Mouse (Mus musculus): ENCODE data around the gene Rps15. TPM values are rescaled to one million over a fixed set of nuclear protein-coding genes. Genes with fewer than 3 reads are reported as not detected.
"Not testable (repeated sequence)": the region's sequence is repeated elsewhere in the genome, so short reads cannot be mapped to it uniquely, and the experiment has no call there.

Rps15 gene
- polyA plus RNA-seq (2014; fragmentation: Nextera tagmentation; extraction: Ambion mirVana) = 858 and 895 TPM in 2 replicates

DNA sequence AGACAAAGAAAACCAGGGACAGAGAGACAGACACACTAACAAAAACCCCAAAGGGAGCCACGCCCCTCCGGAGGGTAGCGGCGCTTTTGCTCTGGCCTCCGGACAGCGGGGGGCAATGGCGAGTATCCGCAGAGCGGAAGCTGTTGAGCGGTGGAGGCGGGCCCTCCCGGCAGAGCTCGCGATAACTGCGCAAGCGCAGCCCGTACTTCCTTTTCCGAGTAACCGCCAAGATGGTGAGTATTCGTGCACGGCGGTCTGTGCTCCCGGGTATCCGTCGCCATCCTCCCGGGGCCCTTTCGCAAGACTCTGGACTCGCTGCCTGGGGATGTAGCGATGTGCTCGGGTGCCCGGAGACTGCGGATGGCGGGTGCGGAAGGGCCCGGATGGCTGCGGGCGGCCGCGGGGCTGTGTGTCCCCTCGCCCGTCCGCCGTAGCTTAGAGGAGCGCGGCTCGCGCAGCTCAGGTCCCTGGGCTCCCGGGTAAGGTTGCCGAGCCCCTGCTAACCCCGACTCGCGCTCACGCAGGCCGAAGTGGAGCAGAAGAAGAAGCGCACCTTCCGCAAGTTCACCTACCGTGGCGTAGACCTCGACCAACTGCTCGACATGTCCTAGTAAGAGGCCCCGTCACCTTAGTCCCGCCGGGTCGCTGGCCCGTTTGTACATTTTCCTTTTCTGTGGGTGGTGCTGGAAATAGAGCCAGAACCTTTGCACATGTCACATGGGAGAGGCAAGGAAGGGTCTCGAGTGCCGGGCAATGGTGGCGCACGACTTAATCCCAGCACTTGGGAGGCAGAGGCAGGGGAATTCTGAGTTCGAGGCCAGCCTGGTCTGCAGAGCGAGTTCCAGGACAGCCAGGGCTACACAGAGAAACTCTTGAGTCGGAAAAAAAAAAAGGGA is at the start of gene Rps15:
Gene Rps15, plus strand, starts transcription at position 203 of the 896 bp plus-strand sequence.
- Histone ChIP-seq H3K4me2 (ENCODE audit: low read depth, low read length, severe bottlenecking) (peak within 1 kb of the TSS; percentile 100), H3K4me1 (replicated peaks; ENCODE audit: control insufficient read depth, insufficient read depth, low read length) (peaks cover 21% of the 10 kb centered on the region), H3K27ac (ENCODE audit: low read depth, low read length) (peak within 1 kb of the TSS; percentile 86), H3K9ac (ENCODE audit: low read length) (peak within 1 kb of the TSS; percentile 99), H3K27me3 (ENCODE audit: control insufficient read depth, insufficient read depth, low read length) (0 out of 2 replicates have a peak, but pooled peaks cover under 1% of the 10 kb centered on the region), H3K36me3 (ENCODE audit: control insufficient read depth, insufficient read depth, low read length) (peaks cover 11% of the 10 kb centered on the region), H3K9me3 (ENCODE audit: control insufficient read depth, low read length) (no peaks in the 10 kb centered on the region), H3K4me3 (ENCODE audit: low read depth, low read length) (peak within 1 kb of the TSS; percentile 95)
- WGBS = under 1% methylated on average over 72 of the region's 72 CpGs
- DNase-seq (ENCODE audit: low spot score) (peak; percentile 99), ATAC-seq (replicated peaks; ENCODE audit: low FRiP score) (peak; percentile 80)

DNA sequence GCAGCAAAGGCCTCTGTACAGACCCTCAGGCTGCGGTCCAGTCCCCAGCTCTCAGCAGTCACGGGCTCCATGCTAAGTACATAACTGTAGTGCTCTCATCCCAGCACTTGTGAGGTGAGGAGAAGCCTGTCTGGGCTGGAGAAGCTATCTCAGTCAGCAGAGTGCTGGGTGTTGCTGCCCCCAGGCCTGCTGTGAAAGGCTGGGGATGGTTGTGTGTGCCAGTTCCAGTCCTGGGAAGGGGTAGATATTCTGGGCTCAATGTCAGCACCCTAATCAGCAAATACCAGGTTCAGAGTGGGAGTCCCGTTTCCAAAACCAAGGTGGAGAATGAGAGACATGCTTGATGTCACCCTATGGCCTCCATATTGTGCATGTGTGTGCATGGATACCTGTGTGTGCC is 49.6 kb upstream of the Rps15 start:
- peaks cover 21% of the 10 kb centered on the region for H3K36me3 ChIP-seq (ENCODE audit: control insufficient read depth, insufficient read depth, low read length)
- DNase-seq (ENCODE audit: low spot score) (no peak), ATAC-seq (replicated peaks; ENCODE audit: low FRiP score) (no peak)
- H3K9ac ChIP-seq (ENCODE audit: low read length) = no peak overlapping the region
- no peak overlapping the region for H3K27ac ChIP-seq (ENCODE audit: low read depth, low read length)
- H3K9me3 ChIP-seq (ENCODE audit: control insufficient read depth, low read length) = no peaks in the 10 kb centered on the region
- H3K4me1 ChIP-seq (replicated peaks; ENCODE audit: control insufficient read depth, insufficient read depth, low read length) = peaks cover 3% of the 10 kb centered on the region
- no peak overlapping the region for H3K4me2 ChIP-seq (ENCODE audit: low read depth, low read length, severe bottlenecking)
- H3K4me3 ChIP-seq (ENCODE audit: low read depth, low read length) = no peak overlapping the region
- WGBS = 95% methylated on average over 3 of the region's 3 CpGs
- no peaks in the 10 kb centered on the region for H3K27me3 ChIP-seq (ENCODE audit: control insufficient read depth, insufficient read depth, low read length)

- peak overlapping the region; percentile 41; the same call in 1 of the 2 replicates for H3K9ac ChIP-seq (ENCODE audit: low read length)
- no peak overlapping the region for H3K4me3 ChIP-seq (ENCODE audit: low read depth, low read length)
- H3K36me3 ChIP-seq (ENCODE audit: control insufficient read depth, insufficient read depth, low read length) = peaks cover 16% of the 10 kb centered on the region
- 45% methylated on average over 5 of the region's 5 CpGs for WGBS
- H3K27ac ChIP-seq (ENCODE audit: low read depth, low read length) = peak overlapping the region; percentile 41; the same call in 1 of the 2 replicates
- ATAC-seq (replicated peaks; ENCODE audit: low FRiP score) = no peak
- H3K4me2 ChIP-seq (ENCODE audit: low read depth, low read length, severe bottlenecking) = no peak overlapping the region
- H3K4me1 ChIP-seq (replicated peaks; ENCODE audit: control insufficient read depth, insufficient read depth, low read length) = peaks cover 5% of the 10 kb centered on the region
- no peaks in the 10 kb centered on the region for H3K9me3 ChIP-seq (ENCODE audit: control insufficient read depth, low read length)
- peak; percentile 76 for DNase-seq (ENCODE audit: low spot score)
- H3K27me3 ChIP-seq (ENCODE audit: control insufficient read depth, insufficient read depth, low read length) = no peaks in the 10 kb centered on the region
Observed at GRCm38 (mm10) chr10:80244791-80245399, 47.4 kb upstream of the Rps15 start.

- Histone ChIP-seq H3K4me3 (ENCODE audit: low read depth, low read length) (no peak overlapping the region), H3K4me1 (replicated peaks; ENCODE audit: control insufficient read depth, insufficient read depth, low read length) (peaks cover 10% of the 10 kb centered on the region), H3K9ac (ENCODE audit: low read length) (peak overlapping the region; percentile 41), H3K9me3 (ENCODE audit: control insufficient read depth, low read length) (no peaks in the 10 kb centered on the region), H3K27ac (ENCODE audit: low read depth, low read length) (peak overlapping the region; percentile 41; the same call in 1 of the 2 replicates), H3K36me3 (ENCODE audit: control insufficient read depth, insufficient read depth, low read length) (peaks cover 12% of the 10 kb centered on the region), H3K4me2 (ENCODE audit: low read depth, low read length, severe bottlenecking) (no peak overlapping the region), H3K27me3 (ENCODE audit: control insufficient read depth, insufficient read depth, low read length) (no peaks in the 10 kb centered on the region)
- ATAC-seq (replicated peaks; ENCODE audit: low FRiP score) = no peak
- WGBS = 6% methylated on average over 4 of the region's 4 CpGs
- DNase-seq (ENCODE audit: low spot score) = peak; percentile 89
Observed at GRCm38 (mm10) chr10:80245600-80245999, 46.7 kb upstream of the Rps15 start.

DNA sequence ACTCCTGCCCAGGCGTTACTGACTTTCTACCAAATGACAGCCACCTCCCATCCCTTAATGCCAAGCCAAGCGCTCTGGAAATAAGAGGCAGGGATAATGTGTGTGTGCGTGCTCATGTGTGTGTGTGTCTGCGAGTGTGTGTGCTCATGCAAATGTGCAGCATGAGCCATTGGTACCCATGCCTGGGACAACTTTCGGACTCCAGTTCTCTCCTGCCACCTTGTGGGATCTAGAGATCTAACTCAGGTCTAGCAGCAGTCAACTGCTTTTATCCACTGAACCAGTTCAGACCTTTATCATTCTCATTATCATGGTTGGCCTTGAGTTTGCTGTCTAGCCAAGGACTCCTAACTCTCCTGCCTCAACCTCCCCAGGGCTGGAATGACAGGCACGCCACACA is 44.4 kb upstream of the Rps15 start:
- DNase-seq (ENCODE audit: low spot score) = no peak
- no peak overlapping the region for H3K9ac ChIP-seq (ENCODE audit: low read length)
- no peak overlapping the region for H3K27ac ChIP-seq (ENCODE audit: low read depth, low read length)
- H3K4me1 ChIP-seq (replicated peaks; ENCODE audit: control insufficient read depth, insufficient read depth, low read length) = peaks cover 13% of the 10 kb centered on the region
- no peak for ATAC-seq (replicated peaks; ENCODE audit: low FRiP score)
- H3K4me2 ChIP-seq (ENCODE audit: low read depth, low read length, severe bottlenecking) = no peak overlapping the region
- no peaks in the 10 kb centered on the region for H3K27me3 ChIP-seq (ENCODE audit: control insufficient read depth, insufficient read depth, low read length)
- no peaks in the 10 kb centered on the region for H3K9me3 ChIP-seq (ENCODE audit: control insufficient read depth, low read length)
- 56% methylated on average over 6 of the region's 6 CpGs for WGBS
- no peaks in the 10 kb centered on the region; the same call in 1 of the 2 replicates for H3K36me3 ChIP-seq (ENCODE audit: control insufficient read depth, insufficient read depth, low read length)
- H3K4me3 ChIP-seq (ENCODE audit: low read depth, low read length) = no peak overlapping the region

DNA sequence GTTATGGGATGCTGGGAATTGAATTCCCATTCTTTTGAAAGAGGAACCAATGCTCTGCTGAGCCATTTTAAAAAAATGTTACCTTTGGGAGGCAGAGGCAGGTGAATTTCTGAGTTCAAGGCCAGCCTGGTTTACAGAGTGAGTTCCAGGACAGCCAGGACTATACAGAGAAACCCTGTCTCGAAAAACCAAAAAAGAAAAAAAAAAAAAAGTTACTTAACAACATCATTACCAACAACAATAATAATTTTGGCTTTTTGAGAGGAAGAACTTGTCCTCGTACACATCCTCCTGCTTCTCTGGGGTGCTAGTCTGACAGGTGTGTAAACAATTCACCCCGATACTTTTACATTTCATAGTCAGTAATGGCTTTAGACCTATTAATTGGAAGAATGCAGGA is 43.8 kb upstream of the Rps15 start:
- 40% methylated on average over 3 of the region's 3 CpGs for WGBS
- H3K36me3 ChIP-seq (ENCODE audit: control insufficient read depth, insufficient read depth, low read length); H3K27ac ChIP-seq (ENCODE audit: low read depth, low read length); H3K9ac ChIP-seq (ENCODE audit: low read length); H3K27me3 ChIP-seq (ENCODE audit: control insufficient read depth, insufficient read depth, low read length); DNase-seq (ENCODE audit: low spot score); H3K9me3 ChIP-seq (ENCODE audit: control insufficient read depth, low read length): not testable (repeated sequence)
- Histone ChIP-seq H3K4me2 (ENCODE audit: low read depth, low read length, severe bottlenecking) (peak overlapping the region; percentile 77; the same call in 1 of the 2 replicates), H3K4me1 (replicated peaks; ENCODE audit: control insufficient read depth, insufficient read depth, low read length) (peaks cover 13% of the 10 kb centered on the region), H3K4me3 (ENCODE audit: low read depth, low read length) (peak overlapping the region; percentile 69)
- 0 out of 2 replicates have a peak, but pooled peaks have one; percentile 18 for ATAC-seq (replicated peaks; ENCODE audit: low FRiP score)

- under 1% methylated on average over 53 of the region's 53 CpGs for WGBS
- ATAC-seq (replicated peaks; ENCODE audit: low FRiP score) = peak; percentile 86
- H3K4me1 ChIP-seq (replicated peaks; ENCODE audit: control insufficient read depth, insufficient read depth, low read length) = peaks cover 13% of the 10 kb centered on the region
Observed at GRCm38 (mm10) chr10:80248971-80249640, 43.1 kb upstream of the Rps15 start, which contains the start of gene Ndufs7. Gene Ndufs7 (plus strand): TSS chr10:80249121.

GRCm38 (mm10) chr10:80250059-80250458 is 42.2 kb upstream of the Rps15 start:
- Histone ChIP-seq H3K4me3 (ENCODE audit: low read depth, low read length) (peak overlapping the region; percentile 69), H3K9ac (ENCODE audit: low read length) (peak overlapping the region; percentile 83), H3K36me3 (ENCODE audit: control insufficient read depth, insufficient read depth, low read length) (no peaks in the 10 kb centered on the region; the same call in 1 of the 2 replicates), H3K4me1 (replicated peaks; ENCODE audit: control insufficient read depth, insufficient read depth, low read length) (peaks cover 13% of the 10 kb centered on the region), H3K27me3 (ENCODE audit: control insufficient read depth, insufficient read depth, low read length) (no peaks in the 10 kb centered on the region), H3K9me3 (ENCODE audit: control insufficient read depth, low read length) (no peaks in the 10 kb centered on the region), H3K27ac (ENCODE audit: low read depth, low read length) (0 out of 2 replicates have a peak overlapping the region, but pooled peaks have one; percentile 76), H3K4me2 (ENCODE audit: low read depth, low read length, severe bottlenecking) (peak overlapping the region; percentile 77)
- WGBS = 48% methylated on average over 2 of the region's 2 CpGs
- DNase-seq (ENCODE audit: low spot score) = no peak
- ATAC-seq (replicated peaks; ENCODE audit: low FRiP score) = no peak

More at GRCm38 (mm10) chr10:80248971-80249640, 43.1 kb upstream of the Rps15 start, which contains the start of gene Ndufs7:
- no peaks in the 10 kb centered on the region for H3K9me3 ChIP-seq (ENCODE audit: control insufficient read depth, low read length)
- H3K9ac ChIP-seq (ENCODE audit: low read length) = peak within 1 kb of the TSS; percentile 83
- H3K27me3 ChIP-seq (ENCODE audit: control insufficient read depth, insufficient read depth, low read length) = no peaks in the 10 kb centered on the region
- H3K4me3 ChIP-seq (ENCODE audit: low read depth, low read length) = peak within 1 kb of the TSS; percentile 69
- peak within 1 kb of the TSS; percentile 77 for H3K4me2 ChIP-seq (ENCODE audit: low read depth, low read length, severe bottlenecking)
- H3K27ac ChIP-seq (ENCODE audit: low read depth, low read length) = peak within 1 kb of the TSS; percentile 76; the same call in 1 of the 2 replicates
- no peaks in the 10 kb centered on the region; the same call in 1 of the 2 replicates for H3K36me3 ChIP-seq (ENCODE audit: control insufficient read depth, insufficient read depth, low read length)
- peak; percentile 95 for DNase-seq (ENCODE audit: low spot score)

Data from forebrain, embryonic 11.5 days (tissue).